17 mouse cellular contexts compared by ENCODE assay signal in genomic region chr2:132724561-132724960, GRCm38 (mm10). TPM values are rescaled to one million over a fixed set of nuclear protein-coding genes. Genes with fewer than 3 reads are reported as not detected.
DNase-seq lines count a peak whose midpoint lies in the region; ATAC-seq and TF ChIP-seq lines count a peak whose summit lies in the region.
"Had no signal": no experiment of that assay in that cellular context is flagged by ENCODE, and none has a peak within 500 bp of the region (broad histone marks: within the 10 kb centered on the region; RNA-seq: fewer than 3 reads in every experiment).

No protein-coding gene starts in this region.

- peak overlapping the region; percentile 35; the same call in 1 of the 2 replicates for H3K4me3 ChIP-seq in G1E (ENCODE audit: low read depth, low read length)
- no peak overlapping the region for H3K4me3 ChIP-seq in hindbrain, embryonic 12.5 days
- no peak overlapping the region for H3K4me3 ChIP-seq in midbrain, embryonic 14.5 days (replicated peaks; ENCODE audit: low read depth, low read length)
- H3K4me3 ChIP-seq: heart, embryonic 15.5 days; liver, embryonic 15.5 days had no signal

- peaks cover 9% of the 10 kb centered on the region for H3K36me3 ChIP-seq in G1E (replicated peaks)
- no peaks in the 10 kb centered on the region for H3K36me3 ChIP-seq in hindbrain, embryonic 12.5 days
- no peaks in the 10 kb centered on the region for H3K36me3 ChIP-seq in midbrain, embryonic 14.5 days (ENCODE audit: control insufficient read depth, insufficient read depth, low read length)
- H3K36me3 ChIP-seq: heart, embryonic 15.5 days; liver, embryonic 15.5 days had no signal

- DNase-seq in heart, adult 11 months, result peak; percentile 75
- DNase-seq in heart, postnatal 36 days, result no peak
- no peak for DNase-seq in G1E (ENCODE audit: low spot score)
- no peak for DNase-seq in midbrain, embryonic 14.5 days
- DNase-seq in adrenal gland, postnatal 36 days, result no peak
- no peak for DNase-seq in thymus, postnatal 0 days (ENCODE audit: low spot score)
- DNase-seq: cerebellum, adult 9-11 months; gastrocnemius, postnatal 10 days; kidney, adult 18-20 months; right cerebral cortex, postnatal 14 days had no signal

- 87% methylated on average over 7 of the region's 7 CpGs for WGBS in hindbrain, embryonic 12.5 days
- WGBS in midbrain, embryonic 14.5 days, result 89% methylated on average over 7 of the region's 7 CpGs

- H3K27ac ChIP-seq in hindbrain, embryonic 12.5 days, result peak overlapping the region; percentile 77
- peak overlapping the region; percentile 61; the same call in 1 of the 2 replicates for H3K27ac ChIP-seq in midbrain, embryonic 14.5 days (replicated peaks; ENCODE audit: low read depth, low read length)
- H3K27ac ChIP-seq: heart, embryonic 15.5 days; kidney, postnatal 0 days; liver, embryonic 15.5 days had no signal

- H3K4me1 ChIP-seq in G1E (ENCODE audit: insufficient read depth, low read depth, low read length), result peaks cover 61% of the 10 kb centered on the region
- peaks cover 17% of the 10 kb centered on the region for H3K4me1 ChIP-seq in hindbrain, embryonic 12.5 days
- peaks cover 27% of the 10 kb centered on the region for H3K4me1 ChIP-seq in midbrain, embryonic 14.5 days (ENCODE audit: control insufficient read depth, insufficient read depth, low read length)
- H3K4me1 ChIP-seq: liver, embryonic 15.5 days had no signal

- H3K27me3 ChIP-seq in G1E (ENCODE audit: insufficient read depth, low read length), result no peaks in the 10 kb centered on the region
- no peaks in the 10 kb centered on the region for H3K27me3 ChIP-seq in hindbrain, embryonic 12.5 days
- H3K27me3 ChIP-seq in midbrain, embryonic 14.5 days (ENCODE audit: control insufficient read depth, insufficient read depth, low read length), result no peaks in the 10 kb centered on the region
- H3K27me3 ChIP-seq: heart, embryonic 15.5 days; liver, embryonic 15.5 days had no signal

- no peak for TF ChIP-seq CTCF in G1E (IDR thresholded peaks at IDR 0.05; ENCODE audit: low read depth, low read length)

- ATAC-seq in G1E (ENCODE audit: extremely low read depth, insufficient number of reproducible peaks, low FRiP score, poor library complexity, severe bottlenecking), result no peak
- peak; percentile 12; the same call in 1 of the 2 replicates for ATAC-seq in hindbrain, embryonic 12.5 days (ENCODE audit: low FRiP score)
- ATAC-seq in midbrain, embryonic 14.5 days (ENCODE audit: low FRiP score, low TSS enrichment), result no peak

- H3K4me2 ChIP-seq in hindbrain, embryonic 12.5 days (replicated peaks), result no peak overlapping the region
- H3K4me2 ChIP-seq in midbrain, embryonic 14.5 days (ENCODE audit: low read length), result no peak overlapping the region
- H3K4me2 ChIP-seq: heart, embryonic 15.5 days; liver, embryonic 15.5 days had no signal

- no peaks in the 10 kb centered on the region for H3K9me3 ChIP-seq in G1E (replicated peaks)
- no peaks in the 10 kb centered on the region for H3K9me3 ChIP-seq in hindbrain, embryonic 12.5 days (replicated peaks)
- no peaks in the 10 kb centered on the region for H3K9me3 ChIP-seq in midbrain, embryonic 14.5 days (ENCODE audit: control insufficient read depth, low read length)
- H3K9me3 ChIP-seq: heart, embryonic 15.5 days; liver, embryonic 15.5 days had no signal

- H3K9ac ChIP-seq in hindbrain, embryonic 12.5 days, result no peak overlapping the region
- H3K9ac ChIP-seq in midbrain, embryonic 14.5 days (replicated peaks; ENCODE audit: low read length), result no peak overlapping the region
- H3K9ac ChIP-seq: heart, embryonic 15.5 days; liver, embryonic 15.5 days had no signal

- intact Hi-C loops in heart, postnatal 36 days (cut with DNase I), result no loop called here

RNA-seq across cellular contexts. Expression of gene Shld1, which starts 37.8 kb away (rescaled TPM):
- 10 to 100 TPM; 49.3 to 59.3 TPM for total RNA-seq in heart, postnatal 36 days (2021)
- 4.9 and 5.2 TPM in 2 replicates for total RNA-seq in G1E (2014; fragmentation: Nextera tagmentation)
- total RNA-seq in G1E (2017), result 15.0 and 19.6 TPM in 2 replicates
- 1.2 and 2.7 TPM in 2 replicates for polyA plus RNA-seq in G1E (2012)
- 18.4 and 19.9 TPM in 2 replicates for polyA plus RNA-seq in hindbrain, embryonic 12.5 days (2016; fragmentation: Nextera tagmentation; extraction: Ambion mirVana)
- polyA plus RNA-seq in midbrain, embryonic 14.5 days (2014; fragmentation: Nextera tagmentation; extraction: Ambion mirVana), result 23.3 and 26.2 TPM in 2 replicates
- 10 to 100 TPM in 1 of 2 experiments, 1 to 10 TPM in 1; 7.7 to 12.8 TPM for total RNA-seq in adrenal gland, postnatal 36 days (2021)
- polyA plus RNA-seq in thymus, postnatal 0 days (2015; fragmentation: Nextera tagmentation; extraction: Ambion mirVana), result 17.8 and 20.7 TPM in 2 replicates

RNA-seq across cellular contexts. Expression of gene Chgb, which starts 56.5 kb away (rescaled TPM):
- under 1 TPM; 0.16 to 0.61 TPM for total RNA-seq in heart, postnatal 36 days (2021)
- total RNA-seq in G1E (2014; fragmentation: Nextera tagmentation) (not detected in 2 replicates), G1E (2017) (0.12 and 0.33 TPM in 2 replicates)
- polyA plus RNA-seq in G1E (2012), result 0.04 TPM in 1 of 2 replicates, not detected in the other
- polyA plus RNA-seq in hindbrain, embryonic 12.5 days (2016; fragmentation: Nextera tagmentation; extraction: Ambion mirVana), result 53.8 and 56.2 TPM in 2 replicates
- 62.0 and 62.4 TPM in 2 replicates for polyA plus RNA-seq in midbrain, embryonic 14.5 days (2014; fragmentation: Nextera tagmentation; extraction: Ambion mirVana)
- 1,000 to 10,000 TPM; 1,300 to 1,603 TPM for total RNA-seq in adrenal gland, postnatal 36 days (2021)
- 0.18 and 0.19 TPM in 2 replicates for polyA plus RNA-seq in thymus, postnatal 0 days (2015; fragmentation: Nextera tagmentation; extraction: Ambion mirVana)
- total RNA-seq: hematopoietic stem cell, adult 5-6 weeks; monocyte, adult 5-6 weeks; neutrophil, adult 5-6 weeks had no signal

Comparison
In these comparisons a context has a peak if more than half of its experiments do, and no peak if none do; other contexts are left out.
1. RNA of gene Chgb, which starts 56.5 kb away (polyA plus RNA-seq): 62.0 to 62.4 TPM in midbrain, embryonic 14.5 days and 53.8 to 56.2 TPM in hindbrain, embryonic 12.5 days; 0.18 to 0.19 TPM in thymus, postnatal 0 days and 0.04 TPM in G1E; every median in the first group is over 10 times any median in the second.